ENCODE assay signal across 21 mouse cellular contexts in the genomic region with DNA sequence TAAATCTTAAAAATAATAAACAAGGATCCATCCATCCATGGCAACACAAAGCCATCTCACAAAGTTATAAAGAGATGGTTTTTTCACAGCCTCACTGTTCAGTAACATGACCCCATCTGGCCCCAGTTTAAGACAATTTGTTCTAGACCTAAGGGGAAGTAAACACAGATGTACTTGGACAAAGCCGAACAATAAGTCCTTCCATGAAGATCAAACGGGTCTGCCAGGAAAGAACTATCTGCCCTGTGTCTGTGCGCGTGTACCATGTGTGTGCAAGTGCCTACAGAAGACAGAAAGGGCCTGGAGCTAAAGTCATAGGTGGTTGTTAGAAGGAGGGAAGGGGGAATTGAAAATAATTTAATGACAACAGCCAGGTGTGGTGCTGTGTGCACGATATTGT. TPM values are rescaled to one million over a fixed set of nuclear protein-coding genes. Genes with fewer than 3 reads are reported as not detected.
DNase-seq lines count a peak whose midpoint lies in the region; ATAC-seq and TF ChIP-seq lines count a peak whose summit lies in the region.
"Had no signal": no experiment of that assay in that cellular context is flagged by ENCODE, and none has a peak within 500 bp of the region (broad histone marks: within the 10 kb centered on the region; RNA-seq: fewer than 3 reads in every experiment).

No protein-coding gene starts in this region.

- no peak overlapping the region for H3K9ac ChIP-seq in lung, postnatal 0 days (replicated peaks; ENCODE audit: low read depth)

- no peaks in the 10 kb centered on the region for H3K36me3 ChIP-seq in heart, embryonic 10.5 days
- H3K36me3 ChIP-seq in lung, postnatal 0 days (ENCODE audit: insufficient read depth, low read length) = no peaks in the 10 kb centered on the region
- H3K36me3 ChIP-seq: G1E had no signal

- no peak overlapping the region for H3K4me2 ChIP-seq in lung, postnatal 0 days (replicated peaks; ENCODE audit: low read depth, low read length)

- peak; percentile 68 for ATAC-seq in lung, postnatal 0 days
- ATAC-seq: activated CD4-positive, CD25-positive, alpha-beta regulatory T cell, adult 4 months; CD4-positive, CD25-positive, alpha-beta regulatory T cell, adult 4 months; Patski had no signal

- DNase-seq in heart, adult 11 months = peak; percentile 69
- DNase-seq in heart, embryonic 10.5 days (ENCODE audit: low spot score) = no peak
- DNase-seq in lung, postnatal 0 days (ENCODE audit: low spot score) = peak; percentile 28
- DNase-seq in lung, adult 18-20 months = no peak
- DNase-seq in lung, postnatal 25 days (ENCODE audit: low spot score) = peak; percentile 23
- DNase-seq in lung, postnatal 14 days = no peak
- peak; percentile 20 for DNase-seq in lung, postnatal 36 days
- no peak for DNase-seq in lung, postnatal 10 days
- DNase-seq: adrenal gland, adult 2 months; adrenal gland, adult 8-10 months; adrenal gland, postnatal 10 days; adrenal gland, postnatal 14 days; adrenal gland, postnatal 25 days; adrenal gland, postnatal 36 days; B cell, adult 2 months; cerebellum, adult 11 months; cerebellum, adult 11-12 months had no signal

- 85% methylated on average over 5 of the region's 5 CpGs for WGBS in heart, embryonic 10.5 days
- WGBS in lung, postnatal 0 days = 61% methylated on average over 5 of the region's 5 CpGs

- no peak for TF ChIP-seq CTCF in lung, postnatal 0 days (IDR thresholded peaks at IDR 0.05)

- H3K4me3 ChIP-seq in heart, embryonic 10.5 days = no peak overlapping the region
- H3K4me3 ChIP-seq in lung, postnatal 0 days (ENCODE audit: low read depth, low read length) = no peak overlapping the region

- peaks cover 11% of the 10 kb centered on the region for H3K4me1 ChIP-seq in heart, embryonic 10.5 days
- no peaks in the 10 kb centered on the region for H3K4me1 ChIP-seq in lung, postnatal 0 days (ENCODE audit: insufficient read depth, low read depth, low read length)

- peak; percentile 90 for TF ChIP-seq EP300 in lung, postnatal 0 days (IDR thresholded peaks at IDR 0.05)

- no peaks in the 10 kb centered on the region for H3K9me3 ChIP-seq in heart, embryonic 10.5 days
- no peaks in the 10 kb centered on the region for H3K9me3 ChIP-seq in lung, postnatal 0 days (ENCODE audit: low read length)
- H3K9me3 ChIP-seq: G1E had no signal

- H3K27me3 ChIP-seq in heart, embryonic 10.5 days (ENCODE audit: insufficient read depth, poor library complexity, severe bottlenecking) = 0 out of 2 replicates have a peak, but pooled peaks cover 3% of the 10 kb centered on the region
- H3K27me3 ChIP-seq in lung, postnatal 0 days (replicated peaks; ENCODE audit: insufficient read depth, low read length) = no peaks in the 10 kb centered on the region
- H3K27me3 ChIP-seq: Patski had no signal

- H3K27ac ChIP-seq in heart, embryonic 10.5 days = no peak overlapping the region
- no peak overlapping the region for H3K27ac ChIP-seq in lung, postnatal 0 days (ENCODE audit: low read length)

RNA-seq across cellular contexts. Expression of a gene that starts 25.8 kb away (rescaled TPM):
- 24.5 and 27.8 TPM in 2 replicates for polyA plus RNA-seq in heart, embryonic 10.5 days (2016; fragmentation: Nextera tagmentation; extraction: Ambion mirVana)
- polyA plus RNA-seq in lung, postnatal 0 days (2015; fragmentation: Nextera tagmentation; extraction: Ambion mirVana) = 17.0 and 20.0 TPM in 2 replicates

RNA-seq across cellular contexts. Expression of a gene that starts 45.2 kb away (rescaled TPM):
- polyA plus RNA-seq in heart, embryonic 10.5 days (2016; fragmentation: Nextera tagmentation; extraction: Ambion mirVana) = 0.28 and 0.71 TPM in 2 replicates
- polyA plus RNA-seq in lung, postnatal 0 days (2015; fragmentation: Nextera tagmentation; extraction: Ambion mirVana) = 0.21 and 0.23 TPM in 2 replicates
- polyA plus RNA-seq: G1E had no signal

RNA-seq across cellular contexts. Expression of a gene that starts 51.7 kb away (rescaled TPM):
- 1.7 and 2.1 TPM in 2 replicates for polyA plus RNA-seq in heart, embryonic 10.5 days (2016; fragmentation: Nextera tagmentation; extraction: Ambion mirVana)
- polyA plus RNA-seq in lung, postnatal 0 days (2015; fragmentation: Nextera tagmentation; extraction: Ambion mirVana) = 0.63 and 1.1 TPM in 2 replicates
- polyA plus RNA-seq: CD4-positive, CD25-positive, alpha-beta regulatory T cell, adult 4 months had no signal

Comparison
In these comparisons a context has a peak if more than half of its experiments do, and no peak if none do; other contexts are left out.
1. DNase-seq: peak in heart, adult 11 months (single experiment), lung, postnatal 0 days (single experiment), lung, postnatal 25 days (single experiment) and lung, postnatal 36 days (single experiment); none in heart, embryonic 10.5 days (single experiment), lung, adult 18-20 months (0 of 2), lung, postnatal 14 days (single experiment) and lung, postnatal 10 days (single experiment).